Mouse (Mus musculus) kidney, adult 2 months (tissue): Measurements from ENCODE around the gene Tnrc18.

Experiments
- CTCF ChIP-seq: fragments of 200-500 bp; conservative IDR thresholded peaks from 2 replicates; pipeline ENCODE4 v1.5.1; 2011; ENCODE audit warnings: low read depth, mild to moderate bottlenecking, control low read depth, low read length, moderate library complexity, mixed read lengths; ENCODE audit not compliant: insufficient read depth, insufficient read length
- POLR2A ChIP-seq: fragments of 200-500 bp; IDR thresholded peaks from one replicate; pipeline ENCODE4 v1.6.1; 2011; ENCODE audit warnings: low read depth, low read length, control low read depth

DNA sequence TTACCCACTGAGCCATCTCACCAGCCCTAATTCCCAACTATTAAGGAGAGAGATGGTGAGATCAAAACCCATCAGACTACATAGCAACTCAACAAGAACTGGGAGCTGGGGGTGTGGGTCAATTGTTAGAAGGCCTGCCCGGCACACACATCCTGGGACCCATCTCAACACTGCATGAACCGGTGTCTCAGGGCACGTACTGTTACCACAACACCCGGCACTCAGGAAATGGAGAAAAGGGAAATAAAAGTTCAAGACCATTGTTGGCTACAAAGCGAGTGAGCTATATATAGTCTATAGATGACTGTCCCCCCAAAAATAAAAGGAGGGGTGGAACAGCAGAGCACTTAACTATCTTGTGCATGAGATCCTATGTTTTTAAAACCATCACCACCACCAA is 30.8 kb downstream of the Tnrc18 start:
- TF ChIP-seq CTCF (no peak), POLR2A (no peak)
